Mouse (Mus musculus): ENCODE data around the gene Yjefn3.
"Not testable (repeated sequence)": the region's sequence is repeated elsewhere in the genome, so short reads cannot be mapped to it uniquely, and the experiment has no call there.

Yjefn3 gene

DNA sequence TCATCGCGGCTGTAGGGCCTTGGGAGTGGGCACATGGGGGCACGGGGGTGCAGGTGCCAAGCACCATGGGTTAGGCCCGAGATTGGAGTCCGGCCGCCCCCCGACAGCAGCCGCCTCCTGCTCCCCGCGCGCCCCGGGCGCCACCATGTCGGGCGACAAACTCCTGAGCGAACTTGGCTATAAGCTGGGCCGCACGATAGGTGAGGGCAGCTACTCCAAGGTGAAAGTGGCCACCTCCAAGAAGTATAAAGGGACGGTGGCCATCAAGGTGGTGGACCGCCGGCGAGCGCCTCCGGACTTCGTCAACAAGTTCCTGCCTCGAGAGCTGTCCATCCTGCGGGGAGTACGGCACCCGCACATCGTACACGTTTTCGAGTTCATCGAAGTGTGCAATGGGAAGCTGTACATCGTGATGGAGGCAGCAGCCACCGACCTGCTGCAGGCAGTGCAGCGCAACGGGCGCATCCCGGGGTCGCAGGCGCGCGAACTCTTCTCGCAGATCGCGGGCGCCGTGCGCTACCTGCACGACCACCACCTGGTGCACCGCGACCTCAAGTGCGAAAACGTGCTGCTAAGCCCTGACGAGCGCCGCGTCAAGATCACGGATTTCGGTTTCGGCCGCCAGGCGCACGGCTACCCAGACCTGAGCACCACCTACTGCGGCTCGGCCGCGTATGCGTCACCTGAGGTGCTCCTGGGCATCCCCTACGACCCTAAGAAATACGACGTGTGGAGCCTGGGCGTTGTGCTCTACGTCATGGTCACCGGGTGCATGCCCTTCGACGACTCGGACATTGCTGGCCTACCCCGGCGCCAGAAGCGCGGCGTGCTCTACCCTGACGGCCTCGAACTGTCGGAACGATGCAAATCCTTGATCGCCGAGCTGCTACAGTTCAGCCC, at the start of gene Yjefn3, which contains the start of the genes Tssk6 and Ndufa13:
TSS of gene Yjefn3 (minus strand) at position 550 of the 900 bp plus-strand sequence.
TSS of gene Tssk6 (plus strand) at position 22 of the 900 bp plus-strand sequence.
TSS of gene Ndufa13 (minus strand) at position 396 of the 900 bp plus-strand sequence.
- DNase-seq: no peak

- DNase-seq: no peak
These were observed 47.8 kb upstream of the Yjefn3 start for GRCm38 (mm10) chr8:69950300-69950699.

GRCm38 (mm10) chr8:69942495-69942894, 40.0 kb upstream of the Yjefn3 start:
- not testable (repeated sequence) for DNase-seq

DNA sequence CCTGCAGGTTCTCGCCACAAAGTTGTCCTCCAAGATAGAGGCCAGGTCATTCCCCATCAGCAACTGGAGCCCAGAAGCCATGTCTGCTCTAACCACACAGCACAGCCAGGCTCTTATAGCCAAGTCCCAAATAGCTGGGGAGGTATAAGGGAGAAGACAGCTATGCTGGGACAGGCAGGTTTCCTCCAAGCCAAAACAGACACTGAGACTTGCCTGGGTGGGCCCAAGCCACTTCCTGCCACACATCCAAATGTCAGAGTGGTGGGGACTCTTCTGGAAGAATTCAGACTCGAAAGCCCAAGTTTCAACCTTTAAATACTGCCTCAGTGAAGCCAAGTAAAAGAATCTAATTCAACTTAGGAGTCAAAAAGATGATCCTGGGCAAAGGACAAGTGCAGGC, 37.9 kb upstream of the Yjefn3 start:
- no peak for DNase-seq

DNA sequence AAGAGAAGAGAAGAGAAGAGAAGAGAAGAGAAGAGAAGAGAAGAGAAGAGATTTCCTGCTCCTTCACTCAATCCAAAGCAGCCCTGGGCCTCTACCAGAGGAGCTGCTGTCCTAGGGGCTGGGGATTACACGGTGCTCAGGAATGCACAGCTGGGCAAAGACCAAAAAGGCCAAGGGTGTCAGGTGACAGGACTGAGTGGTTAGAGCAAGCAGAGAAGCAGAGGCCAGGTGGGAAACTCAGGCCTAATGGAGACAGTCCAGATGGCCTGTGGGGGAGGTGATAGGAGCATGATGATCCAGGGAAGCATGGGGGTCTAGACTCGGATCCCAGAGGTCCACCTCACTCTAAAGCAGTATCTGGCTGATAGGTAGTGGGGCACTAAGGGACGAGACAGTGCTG, 37.1 kb upstream of the Yjefn3 start:
- peak; percentile 81 for DNase-seq

DNA sequence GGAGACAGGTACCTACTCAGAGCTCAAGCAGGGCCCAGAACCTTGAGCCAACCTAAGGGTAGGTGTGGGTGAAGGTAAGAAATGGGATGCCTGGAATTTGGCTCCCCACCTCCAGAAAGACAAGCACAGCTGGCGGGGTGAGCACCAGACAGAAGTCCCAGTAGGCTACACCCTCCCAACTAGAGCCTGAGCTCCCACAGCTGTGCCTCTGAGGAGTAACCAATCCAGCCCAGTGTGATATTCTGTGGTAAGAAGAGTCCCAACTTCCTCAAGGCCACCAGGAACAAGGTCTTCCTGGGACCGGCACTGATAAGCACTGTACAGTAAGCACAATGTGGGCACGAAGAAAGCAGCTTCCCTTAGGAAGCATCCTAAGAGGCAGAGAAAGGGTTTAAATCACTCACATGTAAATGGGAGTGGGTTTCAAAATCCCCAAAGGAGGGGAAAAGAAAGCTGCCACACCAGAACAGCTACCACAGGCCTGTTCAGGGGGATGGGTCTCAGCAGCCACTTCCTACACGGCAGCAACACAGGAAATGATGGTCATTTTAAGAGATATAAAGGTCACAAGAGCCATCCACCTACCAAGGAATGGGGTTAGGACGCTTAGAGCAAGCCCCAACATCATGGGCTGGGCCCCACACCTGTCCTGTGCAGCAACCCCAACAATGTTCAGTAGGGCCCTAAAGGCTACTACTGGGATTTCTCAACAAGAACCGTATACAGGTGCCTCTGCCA, 35.9 kb upstream of the Yjefn3 start:
- no peak for DNase-seq

DNA sequence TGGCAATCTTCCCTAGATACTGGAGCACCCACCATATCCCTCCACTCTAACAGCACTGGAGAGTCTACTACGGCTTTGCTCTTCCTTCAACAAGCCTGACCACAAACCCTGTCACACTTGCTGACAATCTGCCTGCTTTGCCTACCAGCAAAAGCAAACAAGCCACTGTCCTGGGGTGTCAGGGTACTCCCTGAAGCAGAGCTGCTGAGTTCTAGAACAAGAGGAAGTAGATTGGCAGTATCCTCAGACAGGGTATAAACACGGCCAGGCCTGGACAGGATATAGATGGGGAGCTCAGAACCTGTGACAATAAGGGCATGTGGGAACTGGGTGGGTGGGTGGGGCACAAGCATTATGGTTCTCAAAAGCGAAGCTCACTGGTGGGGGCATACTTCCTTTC, 35.0 kb upstream of the Yjefn3 start:
- no peak for DNase-seq

GRCm38 (mm10) chr8:69936050-69936794, 33.7 kb upstream of the Yjefn3 start:
- peak; percentile 67 for DNase-seq

DNA sequence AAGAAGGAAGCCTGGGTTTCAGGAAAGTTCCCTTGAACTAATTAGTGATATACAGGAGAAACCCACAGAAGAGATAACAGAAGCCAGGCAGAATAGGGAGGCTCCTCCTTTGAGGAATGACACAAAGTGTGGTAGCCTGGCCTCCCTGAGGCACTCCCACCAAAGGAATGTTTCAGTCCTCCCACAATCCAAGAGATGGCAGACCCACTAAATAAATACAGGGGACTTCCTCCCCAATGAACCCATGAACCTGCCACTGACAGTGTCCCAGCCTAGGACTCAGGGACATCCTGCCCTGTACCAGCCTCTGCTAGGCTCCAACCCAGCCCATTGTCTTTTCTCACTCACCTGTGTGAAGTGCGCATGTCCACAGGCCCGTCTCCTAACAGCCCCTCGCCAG, 32.9 kb upstream of the Yjefn3 start:
- no peak for DNase-seq

- DNase-seq: no peak
These were observed 32.1 kb upstream of the Yjefn3 start for GRCm38 (mm10) chr8:69934582-69934981.

DNA sequence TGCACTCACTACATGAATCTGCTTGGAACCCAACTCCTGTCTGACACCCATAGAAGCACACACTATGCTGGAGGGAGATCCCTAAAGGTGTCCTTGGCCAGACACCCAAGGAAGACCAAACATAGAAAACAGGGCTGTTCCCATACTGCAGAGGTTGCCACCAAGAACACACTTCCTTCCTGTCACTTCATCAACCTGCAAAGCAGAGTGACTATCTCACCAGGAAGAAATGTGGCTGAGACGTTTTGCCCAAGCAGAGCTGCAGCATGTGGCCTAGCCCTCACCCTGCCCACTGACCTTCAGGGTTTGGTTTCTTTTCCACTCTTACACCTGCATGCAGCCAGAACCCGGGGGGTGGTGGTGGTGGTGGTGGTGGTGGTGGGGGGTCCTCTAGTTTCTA, 31.3 kb upstream of the Yjefn3 start:
- DNase-seq: no peak

DNA sequence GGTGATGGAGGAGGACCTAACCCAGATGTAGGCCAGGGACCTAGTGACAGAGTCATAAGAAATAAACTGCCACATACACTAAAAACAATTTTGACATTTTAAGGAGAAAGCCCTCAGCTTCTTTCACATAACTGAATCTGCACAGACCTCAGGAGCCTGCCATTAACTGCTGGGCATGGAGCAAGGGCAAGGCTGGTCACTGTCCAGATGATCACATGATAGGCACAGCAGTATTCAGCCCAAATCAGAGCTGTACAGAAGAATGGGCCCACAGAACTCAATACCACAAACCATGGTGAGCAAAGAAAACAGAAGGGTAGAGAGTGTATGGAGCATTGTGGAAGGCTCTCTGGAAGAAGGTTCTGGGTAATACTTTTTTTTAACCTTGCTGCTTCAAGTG, 24.4 kb upstream of the Yjefn3 start:
- no peak for DNase-seq

DNA sequence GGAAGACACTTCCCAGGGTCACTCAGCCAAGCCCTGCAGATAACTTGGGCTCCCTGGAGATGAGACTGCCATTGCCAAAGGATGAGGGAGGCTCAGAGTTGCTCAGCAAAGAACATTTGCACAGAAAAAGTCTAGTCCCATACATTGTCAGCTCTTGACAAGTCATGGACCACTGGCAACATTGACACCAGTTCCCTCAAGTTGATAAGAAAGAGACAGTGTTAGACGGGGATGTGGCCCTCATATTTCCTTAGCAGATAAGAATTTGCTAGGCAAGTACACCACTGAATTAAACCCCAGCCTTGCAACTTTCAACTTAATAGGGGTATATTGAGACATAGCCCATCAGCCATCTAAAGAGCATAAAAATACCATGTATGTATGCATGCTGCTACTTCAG, 21.5 kb upstream of the Yjefn3 start:
- no peak for DNase-seq

- peak; percentile 65 for DNase-seq
These were observed 18.6 kb upstream of the Yjefn3 start for GRCm38 (mm10) chr8:69921141-69921540.

DNA sequence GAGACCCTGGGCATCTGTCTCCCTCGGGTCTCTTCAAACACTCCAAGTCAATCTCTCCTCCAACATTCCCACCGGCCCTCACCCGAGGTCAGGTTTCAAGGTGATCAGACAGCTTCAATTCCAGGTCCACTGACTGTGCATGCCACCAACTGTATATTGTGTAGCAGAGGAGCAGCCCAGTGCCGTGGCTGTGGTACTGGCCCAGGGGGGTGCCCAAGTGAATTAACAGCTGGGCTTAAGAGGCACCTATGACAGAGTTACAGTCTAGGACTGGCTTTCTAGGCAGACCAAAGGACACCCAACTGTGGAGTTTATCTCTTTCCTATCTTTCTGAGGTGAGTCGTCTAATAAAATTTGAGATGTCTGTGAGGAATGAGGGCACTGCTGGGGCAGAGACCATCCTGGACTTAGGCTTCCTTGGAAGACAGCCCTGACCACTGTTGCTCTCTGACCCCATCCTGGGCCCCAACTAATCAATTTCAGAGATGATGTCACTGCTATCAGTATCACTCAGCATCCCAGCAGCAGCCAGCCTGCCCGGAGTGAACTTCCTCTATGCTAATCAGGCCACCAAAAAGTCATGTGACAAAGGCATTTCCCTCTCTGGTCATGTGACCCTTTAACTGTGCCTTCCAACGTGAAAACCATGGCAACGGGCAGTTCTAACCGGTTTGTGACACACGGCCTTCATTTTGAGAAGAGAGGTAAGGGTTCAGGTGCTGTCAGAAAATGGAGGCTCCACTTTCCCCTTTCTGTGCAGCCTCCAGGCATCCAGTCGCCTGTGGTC, 17.6 kb upstream of the Yjefn3 start:
- DNase-seq: peak; percentile 88

GRCm38 (mm10) chr8:69919010-69919409, 16.5 kb upstream of the Yjefn3 start:
- peak; percentile 70 for DNase-seq

- no peak for DNase-seq
These were observed 16.0 kb upstream of the Yjefn3 start for GRCm38 (mm10) chr8:69918506-69918905.

DNA sequence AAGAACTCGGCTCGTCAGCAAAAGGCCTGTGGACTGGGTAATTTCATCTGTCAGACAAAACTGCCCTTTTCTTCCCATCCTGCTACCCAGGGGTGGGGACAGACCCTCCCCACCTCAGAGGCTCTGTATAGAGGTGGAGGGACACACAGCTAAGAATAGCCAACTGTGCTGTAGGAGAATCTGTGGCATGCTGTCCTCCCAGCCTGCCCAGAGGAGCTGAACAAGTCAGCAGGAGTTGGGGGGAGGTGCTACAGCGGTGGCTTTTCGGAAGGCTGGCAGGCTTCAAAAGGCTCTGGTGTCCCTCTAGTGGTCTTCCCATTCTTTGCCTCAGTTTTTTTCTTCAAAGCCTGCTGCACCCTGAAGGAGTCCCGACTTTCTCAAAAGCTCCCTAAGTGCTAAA, 13.2 kb upstream of the Yjefn3 start:
- no peak for DNase-seq

DNA sequence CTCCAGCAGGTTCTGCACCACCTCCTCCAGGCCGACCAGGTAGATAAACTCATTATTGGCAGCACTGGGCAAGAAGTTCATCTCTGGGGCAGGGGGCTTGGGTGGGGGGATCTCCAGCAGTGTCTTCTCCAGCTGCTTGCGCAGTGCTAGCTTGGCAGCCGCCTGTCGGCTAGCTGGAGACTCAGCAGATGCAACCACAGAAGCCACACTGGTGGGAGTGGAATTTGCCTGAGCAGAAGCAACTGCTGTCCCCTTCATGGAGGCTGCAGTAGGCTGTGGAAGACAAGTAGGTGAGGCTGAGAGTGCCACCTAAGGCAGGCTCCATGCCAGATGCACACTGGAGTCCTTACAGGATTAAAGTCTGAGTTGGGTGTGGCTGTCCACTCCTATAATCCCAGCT, 12.0 kb upstream of the Yjefn3 start:
- DNase-seq: no peak

DNA sequence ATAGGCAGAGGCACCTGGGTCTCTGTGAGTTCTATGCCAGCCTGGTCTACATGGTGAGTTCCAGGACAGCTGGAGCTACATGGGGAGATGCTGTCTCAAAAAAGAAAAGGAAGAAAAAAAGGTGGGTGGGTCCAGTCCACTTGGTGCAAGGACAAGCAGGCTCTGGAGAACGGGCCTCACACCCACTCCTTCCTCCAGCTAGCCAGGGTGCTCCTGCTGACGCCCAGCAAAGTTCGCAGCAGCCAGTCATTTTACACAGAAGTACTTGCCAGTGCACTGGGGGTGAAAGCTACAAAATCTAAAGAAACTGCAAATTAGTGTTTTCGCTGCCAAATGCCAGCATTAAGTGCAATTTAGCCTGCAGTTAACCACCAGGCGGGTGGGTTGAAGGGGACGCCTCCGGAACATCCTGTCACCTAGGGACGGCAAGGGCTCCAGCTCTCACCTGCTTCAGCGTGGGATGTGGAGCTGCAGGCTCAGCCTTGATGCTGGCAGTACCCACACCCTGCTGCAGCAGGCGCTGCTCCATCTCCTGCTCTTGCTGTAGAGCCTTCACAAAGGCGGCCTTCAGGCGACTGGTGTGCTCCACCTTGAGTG, 10.1 kb upstream of the Yjefn3 start:
- DNase-seq: no peak

DNA sequence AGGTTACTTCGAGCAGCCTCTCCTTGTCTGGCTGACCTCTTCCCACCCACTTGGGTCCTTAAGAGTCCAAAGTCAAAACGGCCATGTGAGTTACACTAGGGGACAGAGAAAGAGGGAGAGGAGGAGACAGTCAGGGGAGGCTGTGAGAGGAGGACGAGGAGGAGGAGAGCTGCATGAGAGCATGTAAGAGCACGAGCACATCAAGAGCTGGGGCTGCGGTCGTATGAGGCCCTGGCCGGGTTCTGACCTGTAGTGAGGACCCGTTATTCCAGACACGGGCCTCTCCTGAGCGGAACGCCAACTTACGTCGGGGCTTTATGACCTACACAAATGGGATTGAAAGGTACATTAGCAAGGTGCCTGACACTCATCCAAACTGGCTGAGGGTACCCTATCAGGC, 9.4 kb upstream of the Yjefn3 start:
- DNase-seq: no peak

GRCm38 (mm10) chr8:69907106-69907505, 4.6 kb upstream of the Yjefn3 start:
- DNase-seq: no peak
